Mouse (Mus musculus): ENCODE data around the gene Gbp5.

DNA sequence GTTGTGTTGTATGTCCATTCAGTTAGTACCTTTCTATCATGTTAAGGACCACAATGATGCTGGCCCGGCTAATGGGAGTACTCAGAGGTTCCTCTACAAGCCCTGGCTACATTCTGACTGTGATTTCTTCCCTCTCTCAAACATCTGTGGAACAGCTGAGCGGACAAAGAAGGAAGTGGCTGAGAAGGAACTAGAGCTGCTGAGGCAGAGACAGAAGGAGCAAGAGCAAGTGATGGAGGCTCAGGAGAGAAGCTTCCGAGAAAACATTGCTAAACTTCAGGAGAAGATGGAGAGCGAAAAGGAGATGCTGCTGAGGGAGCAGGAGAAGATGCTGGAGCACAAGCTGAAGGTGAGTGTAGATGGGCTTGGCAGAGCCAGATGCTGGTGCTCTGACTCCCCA is 77.0 kb downstream of the Gbp5 start:
- TF ChIP-seq POLR2A (IDR thresholded peaks at IDR 0.05; ENCODE audit: low read depth, low read length): no peak
- no peak for TF ChIP-seq CTCF (IDR thresholded peaks at IDR 0.05; ENCODE audit: borderline replicate concordance, insufficient read depth, low read length)

All from embryonic fibroblast, embryonic 13.5 days (primary cell).